Mouse (Mus musculus) embryonic facial prominence, embryonic 12.5 days (tissue): ENCODE data around the gene Dnajb2. TPM values are rescaled to one million over a fixed set of nuclear protein-coding genes. Genes with fewer than 3 reads are reported as not detected.

ENCODE experiments used
- ATAC-seq: fragments of 200-750 bp; cut with Nextera tagmentation; 2 replicates; pipeline ENCODE4 v1.8.0; 2017; ENCODE audit not compliant: insufficient number of reproducible peaks, insufficient read depth, low FRiP score, low TSS enrichment
- H3K27ac ChIP-seq: fragments of 300-500 bp; sonication (generic); 2 replicates; pipeline ENCODE4 v1.5.1; 2016; ENCODE audit warnings: mild to moderate bottlenecking
- H3K27me3 ChIP-seq: fragments of 300-500 bp; sonication (generic); 2 replicates; pipeline ENCODE4 v1.6.1; 2016; ENCODE audit warnings: mild to moderate bottlenecking, moderate library complexity
- H3K36me3 ChIP-seq: fragments of 300-500 bp; sonication (generic); 2 replicates; pipeline ENCODE4 v1.6.1; 2016; ENCODE audit warnings: mild to moderate bottlenecking
- H3K4me1 ChIP-seq: fragments of 300-500 bp; sonication (generic); 2 replicates; pipeline ENCODE4 v1.6.1; 2016
- H3K4me2 ChIP-seq: fragments of 300-500 bp; sonication (generic); replicated peaks from 2 replicates; pipeline ENCODE4 v1.6.1; 2016; ENCODE audit warnings: mild to moderate bottlenecking, moderate library complexity
- H3K4me3 ChIP-seq: fragments of 300-500 bp; sonication (generic); 2 replicates; pipeline ENCODE4 v1.5.1; 2016; ENCODE audit warnings: mild to moderate bottlenecking
- H3K9ac ChIP-seq: fragments of 300-500 bp; sonication (generic); 2 replicates; pipeline ENCODE4 v1.6.1; 2016; ENCODE audit warnings: mild to moderate bottlenecking, moderate library complexity
- H3K9me3 ChIP-seq: fragments of 300-500 bp; sonication (generic); 2 replicates; pipeline ENCODE4 v1.6.1; 2016; ENCODE audit warnings: mild to moderate bottlenecking, moderate library complexity
- WGBS: fragments of 180-500 bp; shearing (Covaris S2); methylation state at CpG from one replicate; pipeline ENCODE4 v1.1.7; 2016; 5-methylcytosine and 5-hydroxymethylcytosine counted together
- microRNA-seq: library from miRNA; unstranded; fragments of <30 nt; microRNA quantifications from one replicate; pipeline ENCODE4, GENCODE M21; 2017
- polyA plus RNA-seq: library from polyadenylated mRNA; unstranded; fragments of >200 nt; fragmentation: Nextera tagmentation; extraction: Ambion mirVana; gene quantifications from 2 replicates; pipeline ENCODE4 v1.2.1, GENCODE M21; 2016

The Dnajb2 gene
- polyA plus RNA-seq, 1 experiment from 2014 or later, result 45.0 TPM

- no peak overlapping the region for H3K9ac ChIP-seq
- no peak overlapping the region for H3K4me2 ChIP-seq
- H3K9me3 ChIP-seq, result no peaks in the 10 kb centered on the region
- H3K27ac ChIP-seq, result no peak overlapping the region
- H3K36me3 ChIP-seq, result no peaks in the 10 kb centered on the region
- ATAC-seq, result peak; percentile 52; the same call in 1 of the 2 replicates
- H3K27me3 ChIP-seq, result 0 out of 2 replicates have a peak, but pooled peaks cover 3% of the 10 kb centered on the region
- H3K4me3 ChIP-seq, result no peak overlapping the region
- 12% methylated on average over 7 of the region's 7 CpGs for WGBS
- H3K4me1 ChIP-seq, result peaks cover 9% of the 10 kb centered on the region
Observed at GRCm38 (mm10) chr1:75289376-75289775, 53.2 kb downstream of the Dnajb2 start.

- Histone ChIP-seq H3K4me3 (no peak overlapping the region), H3K4me2 (no peak overlapping the region), H3K27me3 (0 out of 2 replicates have a peak, but pooled peaks cover 3% of the 10 kb centered on the region), H3K9ac (no peak overlapping the region), H3K4me1 (peaks cover 9% of the 10 kb centered on the region), H3K9me3 (no peaks in the 10 kb centered on the region), H3K27ac (no peak overlapping the region), H3K36me3 (no peaks in the 10 kb centered on the region)
- WGBS, result 52% methylated on average over 8 of the region's 8 CpGs
- ATAC-seq, result no peak
Observed at GRCm38 (mm10) chr1:75289888-75290431, 53.8 kb downstream of the Dnajb2 start.

GRCm38 (mm10) chr1:75290582-75290981 lies 54.4 kb downstream of the Dnajb2 start:
- H3K4me1 ChIP-seq, result peaks cover 9% of the 10 kb centered on the region
- no peaks in the 10 kb centered on the region for H3K9me3 ChIP-seq
- H3K4me3 ChIP-seq, result no peak overlapping the region
- no peak overlapping the region for H3K27ac ChIP-seq
- no peak for ATAC-seq
- H3K36me3 ChIP-seq, result no peaks in the 10 kb centered on the region
- 0 out of 2 replicates have a peak, but pooled peaks cover 3% of the 10 kb centered on the region for H3K27me3 ChIP-seq
- no peak overlapping the region for H3K4me2 ChIP-seq
- H3K9ac ChIP-seq, result no peak overlapping the region

GRCm38 (mm10) chr1:75291321-75291720 lies 55.1 kb downstream of the Dnajb2 start:
- Histone ChIP-seq H3K4me2 (no peak overlapping the region), H3K36me3 (no peaks in the 10 kb centered on the region), H3K9ac (no peak overlapping the region), H3K9me3 (no peaks in the 10 kb centered on the region), H3K4me1 (peaks cover 9% of the 10 kb centered on the region), H3K27me3 (0 out of 2 replicates have a peak, but pooled peaks cover 3% of the 10 kb centered on the region), H3K27ac (no peak overlapping the region), H3K4me3 (no peak overlapping the region)
- no peak for ATAC-seq
- WGBS, result 87% methylated on average over 8 of the region's 8 CpGs

- H3K36me3 ChIP-seq, result no peaks in the 10 kb centered on the region
- peak overlapping the region; percentile 43; the same call in 1 of the 2 replicates for H3K27ac ChIP-seq
- H3K4me3 ChIP-seq, result no peak overlapping the region
- 45% methylated on average over 12 of the region's 12 CpGs for WGBS
- H3K4me1 ChIP-seq, result peaks cover 9% of the 10 kb centered on the region
- H3K27me3 ChIP-seq, result no peaks in the 10 kb centered on the region
- H3K9ac ChIP-seq, result no peak overlapping the region
- H3K4me2 ChIP-seq, result no peak overlapping the region
- ATAC-seq, result no peak
- no peaks in the 10 kb centered on the region for H3K9me3 ChIP-seq
Observed at GRCm38 (mm10) chr1:75292476-75293330, 56.5 kb downstream of the Dnajb2 start.

GRCm38 (mm10) chr1:75293331-75293701 lies 57.1 kb downstream of the Dnajb2 start:
- no peak overlapping the region for H3K4me2 ChIP-seq
- no peak overlapping the region for H3K9ac ChIP-seq
- no peak for ATAC-seq
- peaks cover 9% of the 10 kb centered on the region for H3K4me1 ChIP-seq
- H3K4me3 ChIP-seq, result no peak overlapping the region
- H3K9me3 ChIP-seq, result no peaks in the 10 kb centered on the region
- no peaks in the 10 kb centered on the region for H3K36me3 ChIP-seq
- H3K27ac ChIP-seq, result no peak overlapping the region
- 71% methylated on average over 5 of the region's 5 CpGs for WGBS
- no peaks in the 10 kb centered on the region for H3K27me3 ChIP-seq

GRCm38 (mm10) chr1:75294294-75294693 lies 58.1 kb downstream of the Dnajb2 start:
- Histone ChIP-seq H3K4me2 (no peak overlapping the region), H3K9ac (no peak overlapping the region), H3K4me3 (no peak overlapping the region), H3K4me1 (peaks cover 9% of the 10 kb centered on the region), H3K27ac (no peak overlapping the region), H3K36me3 (no peaks in the 10 kb centered on the region), H3K27me3 (no peaks in the 10 kb centered on the region), H3K9me3 (no peaks in the 10 kb centered on the region)
- 79% methylated on average over 5 of the region's 5 CpGs for WGBS
- no peak for ATAC-seq

Small RNAs within 50 kb of the gene (microRNA-seq; reads per million reads assigned to microRNA genes)
- gene Gm27943, result not detected

Other genes with a start within 250 kb of the Dnajb2 start
- gene Nhej1, start 111.2 kb upstream of the Dnajb2 start, polyA plus RNA-seq, result 10.9 and 11.3 TPM in 2 replicates
- gene Slc23a3, start 102.5 kb upstream of the Dnajb2 start, polyA plus RNA-seq, result 0.08 and 0.10 TPM in 2 replicates
- 45.1 and 46.2 TPM in 2 replicates for gene Cnppd1, start 93.7 kb upstream of the Dnajb2 start, polyA plus RNA-seq
- 43.4 and 46.7 TPM in 2 replicates for gene Retreg2, start 93.6 kb upstream of the Dnajb2 start, polyA plus RNA-seq
- 40.6 and 42.4 TPM in 2 replicates for gene Zfand2b, start 67.8 kb upstream of the Dnajb2 start, polyA plus RNA-seq
- gene Abcb6, start 56.0 kb upstream of the Dnajb2 start, polyA plus RNA-seq, result 30.8 and 35.7 TPM in 2 replicates
- gene Ankzf1, start 44.3 kb upstream of the Dnajb2 start, polyA plus RNA-seq, result 27.6 and 31.5 TPM in 2 replicates
- gene Atg9a, start 44.2 kb upstream of the Dnajb2 start, polyA plus RNA-seq, result 29.0 and 32.5 TPM in 2 replicates
- gene Glb1l, start 25.6 kb upstream of the Dnajb2 start, polyA plus RNA-seq, result 21.6 and 21.7 TPM in 2 replicates
- 132 and 138 TPM in 2 replicates for gene Stk16, start 25.6 kb upstream of the Dnajb2 start, polyA plus RNA-seq
- gene Tuba4a, start 16.5 kb upstream of the Dnajb2 start, polyA plus RNA-seq, result 16.2 and 18.7 TPM in 2 replicates
- not detected in 2 replicates for gene A630095N17Rik, start 4.3 kb upstream of the Dnajb2 start, polyA plus RNA-seq
- 2.0 and 2.5 TPM in 2 replicates for gene Ptprn, start 28.1 kb downstream of the Dnajb2 start, polyA plus RNA-seq
- gene Resp18, start 42.0 kb downstream of the Dnajb2 start, polyA plus RNA-seq, result 1.8 and 5.4 TPM in 2 replicates
- 136 and 143 TPM in 2 replicates for gene Dnpep, start 81.6 kb downstream of the Dnajb2 start, polyA plus RNA-seq
- gene Des, start 123.9 kb downstream of the Dnajb2 start, polyA plus RNA-seq, result 15.9 and 20.1 TPM in 2 replicates
- gene Speg, start 138.9 kb downstream of the Dnajb2 start, polyA plus RNA-seq, result 26.1 and 26.7 TPM in 2 replicates
- gene Gmppa, start 199.5 kb downstream of the Dnajb2 start, polyA plus RNA-seq, result 61.1 and 64.6 TPM in 2 replicates
- gene Asic4, start 214.0 kb downstream of the Dnajb2 start, polyA plus RNA-seq, result 0.64 and 0.76 TPM in 2 replicates
- gene Chpf, start 242.9 kb downstream of the Dnajb2 start, polyA plus RNA-seq, result 32.5 and 33.5 TPM in 2 replicates
- 2.5 and 3.1 TPM in 2 replicates for gene Tmem198, start 243.1 kb downstream of the Dnajb2 start, polyA plus RNA-seq